Comparison of ENCODE assay signal across 14 mouse cellular contexts in genomic region chr4:86189853-86190252, GRCm38 (mm10).
A peak's percentile ranks its signal among the peaks of the same experiment; 100 is the strongest.
DNase-seq lines count a peak whose midpoint lies in the region; ATAC-seq and TF ChIP-seq lines count a peak whose summit lies in the region.
"Had no signal": no experiment of that assay in that cellular context is flagged by ENCODE, and none has a peak within 500 bp of the region (broad histone marks: within the 10 kb centered on the region; RNA-seq: fewer than 3 reads in every experiment).

No protein-coding gene starts in this region.

- H3K9me3 ChIP-seq in forebrain, embryonic 11.5 days (ENCODE audit: control insufficient read depth, low read length) = no peaks in the 10 kb centered on the region
- H3K9me3 ChIP-seq in forebrain, embryonic 10.5 days = no peaks in the 10 kb centered on the region
- H3K9me3 ChIP-seq in embryonic facial prominence, embryonic 14.5 days (ENCODE audit: control insufficient read depth, low read length) = no peaks in the 10 kb centered on the region
- no peaks in the 10 kb centered on the region for H3K9me3 ChIP-seq in midbrain, postnatal 0 days (ENCODE audit: low read length)
- H3K9me3 ChIP-seq: limb, embryonic 13.5 days had no signal

- H3K27ac ChIP-seq in forebrain, embryonic 11.5 days (ENCODE audit: low read depth, low read length) = no peak overlapping the region
- H3K27ac ChIP-seq in forebrain, embryonic 10.5 days = no peak overlapping the region
- no peak overlapping the region for H3K27ac ChIP-seq in embryonic facial prominence, embryonic 14.5 days (replicated peaks; ENCODE audit: low read depth, low read length)
- no peak overlapping the region for H3K27ac ChIP-seq in midbrain, postnatal 0 days (ENCODE audit: low read depth, low read length)
- H3K27ac ChIP-seq: limb, embryonic 13.5 days; neural tube, embryonic 13.5 days had no signal

- intact Hi-C loops in left cerebral cortex, postnatal 36 days (cut with DNase I) = no loop called here

- DNase-seq in forebrain, embryonic 11.5 days (ENCODE audit: low spot score) = no peak
- DNase-seq in forebrain, embryonic 10.5 days (ENCODE audit: extremely low spot score, low spot score) = no peak
- DNase-seq in left cerebral cortex, adult 9 months (ENCODE audit: low spot score in 2 of 2) = peak; percentile 25 to 32
- no peak for DNase-seq in left cerebral cortex, postnatal 36 days (ENCODE audit: low spot score in 2 of 2)
- peak; percentile 57 for DNase-seq in embryonic facial prominence, embryonic 14.5 days (ENCODE audit: low spot score)
- no peak for DNase-seq in midbrain, postnatal 0 days (ENCODE audit: low spot score)
- no peak for DNase-seq in thymus, adult 18-20 months
- DNase-seq in testis, postnatal 14 days (ENCODE audit: low spot score) = no peak
- DNase-seq: adrenal gland, postnatal 10 days; cerebellum, postnatal 14 days; kidney, postnatal 25 days; lung, postnatal 4 days had no signal

- 68% methylated on average over 2 of the region's 2 CpGs for WGBS in forebrain, embryonic 11.5 days
- 78% methylated on average over 2 of the region's 2 CpGs for WGBS in forebrain, embryonic 10.5 days
- 77% methylated on average over 2 of the region's 2 CpGs for WGBS in embryonic facial prominence, embryonic 14.5 days
- WGBS in midbrain, postnatal 0 days = 57% methylated on average over 2 of the region's 2 CpGs

- H3K4me2 ChIP-seq in forebrain, embryonic 11.5 days (ENCODE audit: low read depth, low read length, severe bottlenecking) = no peak overlapping the region
- no peak overlapping the region for H3K4me2 ChIP-seq in embryonic facial prominence, embryonic 14.5 days (ENCODE audit: low read depth, low read length)
- H3K4me2 ChIP-seq in midbrain, postnatal 0 days (ENCODE audit: low read depth, low read length, poor library complexity, severe bottlenecking) = no peak overlapping the region
- H3K4me2 ChIP-seq: limb, embryonic 13.5 days; neural tube, embryonic 13.5 days had no signal

- H3K4me1 ChIP-seq in forebrain, embryonic 11.5 days (replicated peaks; ENCODE audit: control insufficient read depth, insufficient read depth, low read length) = no peaks in the 10 kb centered on the region
- peaks cover 3% of the 10 kb centered on the region; the same call in 1 of the 2 replicates for H3K4me1 ChIP-seq in forebrain, embryonic 10.5 days
- H3K4me1 ChIP-seq in embryonic facial prominence, embryonic 14.5 days (ENCODE audit: control insufficient read depth, insufficient read depth, low read length) = no peaks in the 10 kb centered on the region
- no peaks in the 10 kb centered on the region for H3K4me1 ChIP-seq in midbrain, postnatal 0 days (ENCODE audit: insufficient read depth, low read length)

- no peak overlapping the region for H3K9ac ChIP-seq in forebrain, embryonic 11.5 days (ENCODE audit: low read length)
- no peak overlapping the region for H3K9ac ChIP-seq in embryonic facial prominence, embryonic 14.5 days (ENCODE audit: low read depth, low read length)
- no peak overlapping the region for H3K9ac ChIP-seq in midbrain, postnatal 0 days (replicated peaks; ENCODE audit: low read length, poor library complexity, severe bottlenecking)
- H3K9ac ChIP-seq: limb, embryonic 13.5 days; neural tube, embryonic 13.5 days had no signal

- ATAC-seq in forebrain, embryonic 11.5 days (replicated peaks; ENCODE audit: low FRiP score) = peak; percentile 82
- peak; percentile 62; the same call in 1 of the 2 replicates for ATAC-seq in embryonic facial prominence, embryonic 14.5 days (ENCODE audit: low read depth)
- ATAC-seq in midbrain, postnatal 0 days (ENCODE audit: low FRiP score) = peak; percentile 68

- no peaks in the 10 kb centered on the region for H3K36me3 ChIP-seq in forebrain, embryonic 11.5 days (ENCODE audit: control insufficient read depth, insufficient read depth, low read length)
- no peaks in the 10 kb centered on the region for H3K36me3 ChIP-seq in forebrain, embryonic 10.5 days (replicated peaks)
- no peaks in the 10 kb centered on the region for H3K36me3 ChIP-seq in embryonic facial prominence, embryonic 14.5 days (ENCODE audit: control insufficient read depth, insufficient read depth, low read length)
- H3K36me3 ChIP-seq in midbrain, postnatal 0 days (ENCODE audit: insufficient read depth, low read length) = no peaks in the 10 kb centered on the region
- H3K36me3 ChIP-seq: neural tube, embryonic 13.5 days had no signal

- H3K4me3 ChIP-seq in forebrain, embryonic 11.5 days (ENCODE audit: low read depth, low read length) = no peak overlapping the region
- H3K4me3 ChIP-seq in forebrain, embryonic 10.5 days = no peak overlapping the region
- H3K4me3 ChIP-seq in embryonic facial prominence, embryonic 14.5 days (ENCODE audit: low read depth, low read length) = no peak overlapping the region
- H3K4me3 ChIP-seq in midbrain, postnatal 0 days (ENCODE audit: low read depth, low read length) = no peak overlapping the region
- H3K4me3 ChIP-seq: limb, embryonic 13.5 days; neural tube, embryonic 13.5 days had no signal

- no peak for TF ChIP-seq CTCF in midbrain, postnatal 0 days (IDR thresholded peaks at IDR 0.05)

- no peaks in the 10 kb centered on the region for H3K27me3 ChIP-seq in forebrain, embryonic 11.5 days (ENCODE audit: control insufficient read depth, insufficient read depth, low read length)
- H3K27me3 ChIP-seq in forebrain, embryonic 10.5 days (ENCODE audit: poor library complexity, severe bottlenecking) = no peaks in the 10 kb centered on the region
- no peaks in the 10 kb centered on the region for H3K27me3 ChIP-seq in embryonic facial prominence, embryonic 14.5 days (replicated peaks; ENCODE audit: control insufficient read depth, insufficient read depth, low read length)
- no peaks in the 10 kb centered on the region for H3K27me3 ChIP-seq in midbrain, postnatal 0 days (ENCODE audit: insufficient read depth, low read length)
- H3K27me3 ChIP-seq: limb, embryonic 13.5 days; neural tube, embryonic 13.5 days had no signal

Comparison
In these comparisons a context has a peak if more than half of its experiments do, and no peak if none do; other contexts are left out.
1. DNase-seq: peak in left cerebral cortex, adult 9 months (2 of 2) and embryonic facial prominence, embryonic 14.5 days (single experiment); none in forebrain, embryonic 11.5 days (single experiment), forebrain, embryonic 10.5 days (single experiment), left cerebral cortex, postnatal 36 days (0 of 2), midbrain, postnatal 0 days (single experiment), thymus, adult 18-20 months (0 of 2) and testis, postnatal 14 days (single experiment).
2. Peak in every context shown above with its lines, with median percentiles within 50 percentile points of each other: ATAC-seq.